Mouse (Mus musculus) olfactory bulb, adult 2 months (tissue): ENCODE data around the gene Wdfy2.

Experiments used
- CTCF ChIP-seq: fragments of 200-500 bp; IDR thresholded peaks from 2 replicates; pipeline ENCODE4 v1.5.1; 2012; ENCODE audit warnings: low read depth, mild to moderate bottlenecking, low read length, moderate library complexity; ENCODE audit not compliant: insufficient read depth
- POLR2A ChIP-seq: fragments of 200-500 bp; IDR thresholded peaks from 2 replicates; pipeline ENCODE4 v1.6.1; 2012; ENCODE audit warnings: mild to moderate bottlenecking, low read depth, low read length, moderate library complexity; ENCODE audit not compliant: insufficient read depth

DNA sequence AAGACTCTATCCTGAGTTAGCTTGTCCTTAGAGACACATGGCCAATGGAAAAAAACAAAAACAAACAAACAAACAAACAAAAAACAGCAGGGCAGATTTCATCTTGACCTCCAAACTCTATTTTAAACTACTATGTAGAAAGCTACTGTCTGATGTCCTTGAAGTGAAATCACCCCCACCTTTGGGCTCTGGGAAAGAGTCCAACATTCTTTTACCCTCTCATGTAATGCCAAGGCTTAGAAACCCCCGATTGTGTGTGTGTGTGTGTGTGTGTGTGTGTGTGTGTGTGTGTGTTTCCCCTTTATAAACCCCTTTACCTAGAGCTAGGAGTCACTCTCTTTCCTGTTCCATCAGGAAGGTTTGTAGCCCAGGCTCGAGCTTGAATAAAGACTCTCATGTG, 165.1 kb downstream of the Wdfy2 start:
- no peak for TF ChIP-seq POLR2A
- TF ChIP-seq CTCF = no peak
